Mouse (Mus musculus) megakaryocyte, adult 5-6 weeks (primary cell): ENCODE measurements around the gene Sap30. TPM values are rescaled to one million over a fixed set of nuclear protein-coding genes. Genes with fewer than 3 reads are reported as not detected.
"Not testable (repeated sequence)": the region's sequence is repeated elsewhere in the genome, so short reads cannot be mapped to it uniquely, and the experiment has no call there.

ENCODE experiments used
- ATAC-seq: 2 replicates; pipeline ENCODE4 v1.8.0; 2016; ENCODE audit warnings: mild to moderate bottlenecking, inconsistent platforms; ENCODE audit not compliant: poor library complexity, severe bottlenecking
- total RNA-seq, 2 experiments: library from RNA; stranded (forward) in 1 of 2; stranded (reverse) in 1 of 2; fragments of 153-499, 151-499 nt in 1 of 2; fragments of 221-1000, 200-1000 nt in 1 of 2; gene quantifications; 2 replicates each; pipeline versions ENCODE4 v1.2.3 to v1.2.4; 2015 to 2017

Sap30 gene
- total RNA-seq (2015), result 85.2 and 101 TPM in 2 replicates
- total RNA-seq (2017), result 144 and 145 TPM in 2 replicates

DNA sequence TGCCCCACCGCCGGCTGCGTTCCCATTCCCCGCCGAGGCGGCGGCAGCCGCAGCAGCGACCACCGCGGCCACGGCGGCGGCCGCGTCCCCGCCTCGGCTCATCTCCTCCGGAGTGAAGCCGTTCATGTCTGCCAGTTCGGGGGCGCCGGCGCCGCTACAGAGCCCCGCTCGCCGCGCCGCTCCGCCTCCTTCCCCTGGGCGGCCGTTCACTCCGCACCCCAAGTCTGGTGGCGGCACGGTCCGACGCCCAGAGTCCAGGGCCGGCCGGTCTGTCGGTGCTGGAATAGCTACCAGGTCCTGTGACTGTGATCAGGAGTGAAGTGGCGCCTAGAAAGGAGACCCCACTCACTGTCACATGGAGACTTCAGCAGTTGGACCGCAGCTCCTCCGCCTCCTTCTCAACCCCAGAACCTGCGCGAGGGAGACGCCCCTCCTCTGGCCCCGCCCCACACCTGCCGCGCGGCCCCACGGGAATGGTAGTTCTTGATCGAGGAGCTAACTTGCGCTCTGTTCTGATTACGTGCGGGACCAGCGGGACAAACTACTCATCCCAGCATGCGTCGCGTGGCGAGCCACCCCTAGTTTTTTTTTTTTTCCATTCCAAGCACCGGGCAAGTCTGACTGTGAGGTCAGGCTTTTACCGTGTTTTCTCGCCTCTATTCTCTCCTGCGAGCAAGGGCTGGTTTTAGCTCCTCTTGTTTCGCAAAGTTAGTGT lies at the start of gene Sap30:
Gene Sap30, minus strand, starts transcription at position 420 of the 715 bp plus-strand sequence.
- peak; percentile 92 for ATAC-seq

DNA sequence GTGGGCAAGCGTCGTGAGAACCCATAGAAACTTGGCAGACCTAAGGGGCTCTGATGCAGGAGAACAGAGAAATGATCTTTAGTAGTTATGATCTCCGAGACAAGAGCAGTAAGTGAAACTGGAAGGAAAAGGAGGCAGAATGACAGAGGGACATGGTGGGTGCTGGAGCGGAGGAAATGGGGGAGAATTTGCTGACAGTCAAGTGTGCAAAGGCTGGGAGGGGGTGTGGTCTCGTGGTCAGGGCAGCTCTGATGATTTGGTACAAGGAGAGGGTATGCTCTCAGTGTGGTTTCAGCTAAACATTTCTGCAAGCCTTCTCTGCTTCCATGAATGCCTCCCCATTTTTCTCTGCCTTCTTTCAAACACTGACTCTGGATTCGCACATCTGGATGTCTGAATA lies 48.5 kb upstream of the Sap30 start:
- ATAC-seq, result no peak

DNA sequence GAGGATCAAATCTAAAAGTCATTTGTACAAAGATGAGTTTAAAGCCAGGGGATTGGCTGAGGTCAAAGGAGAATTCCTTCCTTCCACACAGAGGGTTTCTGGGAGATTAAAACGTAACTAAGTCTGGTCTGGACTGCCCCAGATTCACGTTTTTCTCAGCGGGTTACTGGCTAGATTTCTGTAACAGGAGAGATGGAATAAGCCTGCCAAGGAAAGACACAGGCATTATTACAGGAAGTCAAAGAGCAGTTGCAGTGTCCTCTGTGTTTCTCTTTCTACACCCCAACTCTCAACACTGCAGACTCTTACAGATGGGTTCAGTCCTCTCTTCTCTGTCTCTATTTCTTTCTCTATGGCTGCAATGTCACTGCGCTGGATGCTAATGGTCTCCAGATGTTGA lies 46.8 kb upstream of the Sap30 start:
- ATAC-seq, result no peak

DNA sequence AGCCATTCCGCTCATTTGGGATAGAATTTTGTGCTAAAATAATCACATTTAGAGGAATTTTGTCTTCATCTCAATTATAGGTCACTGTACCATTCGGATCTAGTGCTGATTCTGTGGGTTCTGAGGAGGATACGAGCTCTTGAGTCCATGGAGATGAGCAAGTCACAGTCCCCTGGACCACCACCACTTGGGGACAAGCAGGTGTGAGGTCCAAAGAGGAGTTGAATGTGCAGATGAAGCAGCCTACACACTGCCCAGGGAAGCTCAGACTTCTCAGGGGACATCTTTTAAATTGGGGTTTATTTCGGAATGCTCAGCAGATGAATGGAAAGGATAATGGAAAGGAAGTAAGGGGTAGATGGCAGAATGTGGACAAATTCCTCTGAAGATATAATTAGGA lies 45.4 kb upstream of the Sap30 start:
- no peak for ATAC-seq

DNA sequence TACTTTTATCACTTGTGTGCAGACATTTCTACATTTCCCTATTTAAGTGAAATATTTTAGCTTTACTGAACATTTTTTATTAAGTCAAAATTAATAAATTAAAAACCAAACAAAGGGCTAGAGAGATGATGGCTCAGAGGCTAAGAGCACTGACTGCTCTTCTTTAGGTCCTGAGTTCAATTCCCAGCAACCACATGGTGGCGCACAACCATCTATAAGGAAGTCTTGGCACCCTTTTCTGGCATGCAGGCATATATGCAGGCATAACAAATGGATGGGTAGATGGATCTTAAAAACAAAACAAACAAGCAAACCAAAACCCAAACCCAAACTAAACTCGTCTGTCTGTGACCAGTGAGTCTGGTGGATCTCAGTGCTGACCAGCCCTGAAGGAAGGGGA lies 44.6 kb upstream of the Sap30 start:
- no peak for ATAC-seq

DNA sequence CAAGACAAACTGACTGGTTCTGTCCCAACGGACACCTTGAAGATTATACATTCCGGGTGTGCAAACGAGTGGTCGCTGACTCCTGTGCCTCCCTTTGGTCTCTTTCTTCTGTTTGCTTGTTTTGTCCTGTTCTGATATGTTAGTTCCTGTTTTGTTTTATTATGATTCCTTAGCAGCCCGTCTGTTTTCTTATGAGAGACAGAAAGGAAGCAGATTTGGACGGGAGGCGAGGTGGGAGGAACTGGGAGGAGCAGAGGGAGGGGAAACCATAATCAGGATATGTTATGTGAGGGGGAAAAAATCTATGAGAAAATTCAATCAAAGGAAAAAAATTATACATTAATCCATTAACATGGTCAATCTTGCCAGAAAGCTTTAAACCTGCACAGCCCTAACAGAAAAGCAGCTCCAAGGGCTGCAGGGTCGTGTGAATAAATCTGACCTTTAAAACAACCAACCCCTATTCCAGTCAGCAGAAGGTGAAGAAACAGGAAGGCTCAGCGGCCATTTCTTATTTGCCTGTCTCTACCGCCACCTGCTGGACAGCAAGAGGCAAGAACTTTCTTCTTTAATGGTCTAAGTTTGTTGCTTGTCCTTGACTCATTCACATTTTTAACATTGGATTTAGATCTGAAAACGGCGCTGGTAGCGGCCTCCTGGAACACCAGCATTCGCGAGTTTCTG lies 43.1 kb upstream of the Sap30 start:
- peak; percentile 92 for ATAC-seq

DNA sequence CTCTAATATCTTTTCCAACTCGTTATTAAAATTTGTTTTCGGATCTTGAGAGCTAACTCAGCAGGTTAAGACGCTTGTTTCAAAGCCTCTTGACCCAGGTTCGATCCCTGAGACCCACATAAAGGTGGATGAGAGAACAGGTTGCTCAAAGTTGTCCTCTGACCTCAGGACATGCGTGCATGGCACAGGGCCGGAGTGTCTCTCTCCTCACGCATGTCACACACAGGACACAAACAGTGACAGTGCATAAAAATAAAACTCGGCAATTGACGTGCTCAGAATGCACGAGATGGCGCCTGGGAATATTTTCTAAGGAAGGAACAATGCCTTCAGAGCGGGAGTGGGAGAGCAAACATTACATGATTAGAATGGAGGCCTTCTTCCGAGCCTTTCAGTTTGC lies 42.6 kb upstream of the Sap30 start:
- ATAC-seq, result no peak

DNA sequence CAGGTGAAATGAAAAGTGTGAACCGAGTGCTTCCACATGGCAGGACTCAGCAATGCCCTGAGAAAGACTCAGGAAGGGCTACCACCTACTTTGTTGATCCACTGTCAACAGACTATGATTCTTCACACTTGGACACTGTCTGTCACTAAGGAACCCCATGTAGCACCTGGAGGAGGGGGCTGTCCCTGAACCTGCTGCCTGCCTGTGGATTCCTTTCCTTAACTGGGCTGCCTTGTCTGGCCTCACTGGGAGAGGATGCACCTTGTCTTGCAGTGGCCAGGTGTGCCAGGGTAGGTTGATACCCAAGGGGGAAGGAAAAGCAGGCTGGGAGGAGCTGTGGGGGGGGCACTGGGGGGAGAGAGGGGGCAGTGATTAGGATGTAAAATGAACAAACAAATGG lies 40.4 kb upstream of the Sap30 start:
- no peak for ATAC-seq

DNA sequence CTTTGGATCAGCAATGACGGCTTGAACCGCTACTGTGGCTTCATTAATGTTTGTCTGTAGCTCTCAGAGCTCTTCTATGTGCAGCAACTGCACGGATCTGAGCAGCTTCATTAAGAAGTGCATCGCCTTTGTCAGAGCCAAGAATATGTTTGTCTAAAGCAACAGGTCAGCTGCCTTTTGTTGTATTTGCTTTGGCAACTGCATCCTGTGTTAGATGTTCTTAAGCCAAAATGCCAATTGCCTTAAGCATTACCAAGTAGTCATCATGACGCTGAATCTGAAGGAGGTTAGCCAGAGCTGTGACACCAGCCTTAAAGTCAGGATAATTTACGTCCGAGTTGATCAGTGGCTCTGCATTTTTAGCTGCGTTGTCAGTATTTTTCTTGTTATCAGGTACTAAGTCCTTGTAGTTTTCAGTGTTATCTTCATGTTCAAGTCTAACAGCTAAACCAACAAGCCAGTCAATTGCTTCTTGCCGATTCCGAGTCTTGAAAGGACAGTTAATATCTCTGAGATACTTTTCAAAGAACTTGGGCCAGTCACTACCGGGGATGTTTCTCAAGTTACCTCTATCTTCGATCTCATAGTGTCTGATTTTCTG lies 32.6 kb upstream of the Sap30 start:
- ATAC-seq, result no peak

DNA sequence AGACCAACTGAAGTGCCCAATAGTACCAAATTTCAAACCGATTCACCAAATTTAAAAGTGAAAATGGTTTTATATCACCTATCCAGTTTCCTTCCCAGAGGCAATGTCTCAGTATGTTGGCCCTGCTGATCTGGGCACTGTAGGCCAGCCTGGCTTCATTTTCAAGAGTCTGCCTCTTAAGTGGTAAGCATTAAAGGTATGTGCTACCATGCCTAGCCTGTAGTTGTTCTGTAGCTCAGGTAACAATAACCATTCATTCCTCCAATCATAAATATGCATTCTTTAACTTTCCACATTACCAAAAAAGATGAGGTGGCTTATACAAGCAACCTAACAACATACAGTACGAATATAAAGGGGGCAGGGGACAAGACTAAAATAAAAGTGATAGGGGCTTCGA lies 30.1 kb upstream of the Sap30 start:
- 0 out of 2 replicates have a peak, but pooled peaks have one; percentile 13 for ATAC-seq

DNA sequence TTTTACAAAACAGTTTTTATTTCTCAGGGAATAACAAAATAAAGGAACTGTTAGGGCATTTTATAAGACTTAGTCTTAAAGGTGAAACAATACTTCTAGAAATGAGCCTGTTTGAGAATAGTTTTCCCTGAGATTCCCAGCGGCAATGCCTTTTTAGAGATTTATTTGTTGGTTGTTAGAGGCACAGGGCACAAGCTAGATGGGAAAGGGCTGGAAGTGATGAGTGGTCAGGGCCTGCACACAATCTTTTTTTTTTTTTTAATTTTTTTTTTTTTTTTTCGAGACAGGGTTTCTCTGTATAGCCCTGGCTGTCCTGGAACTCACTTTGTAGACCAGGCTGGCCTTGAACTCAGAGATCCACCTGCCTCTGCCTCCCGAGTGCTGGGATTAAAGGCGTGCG lies 29.0 kb upstream of the Sap30 start:
- ATAC-seq, result not testable (repeated sequence)

DNA sequence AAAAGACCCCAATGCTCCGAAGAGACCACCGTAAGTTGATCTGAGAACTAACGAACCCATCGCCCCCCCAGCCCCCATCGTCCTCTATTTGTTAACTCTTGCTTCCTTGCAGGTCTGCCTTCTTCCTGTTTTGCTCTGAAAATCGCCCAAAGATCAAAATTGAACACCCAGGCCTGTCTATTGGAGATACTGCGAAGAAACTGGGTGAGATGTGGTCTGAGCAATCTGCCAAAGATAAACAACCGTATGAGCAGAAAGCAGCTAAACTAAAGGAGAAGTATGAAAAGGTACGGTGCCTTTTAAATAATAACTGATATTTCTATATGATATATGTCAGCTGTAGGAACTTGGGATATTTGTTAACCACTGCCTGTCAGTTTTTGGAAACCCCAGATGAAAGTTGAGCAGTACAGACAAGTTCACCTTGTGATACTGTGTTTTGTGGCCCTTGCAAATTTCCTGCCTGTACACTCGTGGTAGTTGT lies 25.6 kb upstream of the Sap30 start:
- not testable (repeated sequence) for ATAC-seq

DNA sequence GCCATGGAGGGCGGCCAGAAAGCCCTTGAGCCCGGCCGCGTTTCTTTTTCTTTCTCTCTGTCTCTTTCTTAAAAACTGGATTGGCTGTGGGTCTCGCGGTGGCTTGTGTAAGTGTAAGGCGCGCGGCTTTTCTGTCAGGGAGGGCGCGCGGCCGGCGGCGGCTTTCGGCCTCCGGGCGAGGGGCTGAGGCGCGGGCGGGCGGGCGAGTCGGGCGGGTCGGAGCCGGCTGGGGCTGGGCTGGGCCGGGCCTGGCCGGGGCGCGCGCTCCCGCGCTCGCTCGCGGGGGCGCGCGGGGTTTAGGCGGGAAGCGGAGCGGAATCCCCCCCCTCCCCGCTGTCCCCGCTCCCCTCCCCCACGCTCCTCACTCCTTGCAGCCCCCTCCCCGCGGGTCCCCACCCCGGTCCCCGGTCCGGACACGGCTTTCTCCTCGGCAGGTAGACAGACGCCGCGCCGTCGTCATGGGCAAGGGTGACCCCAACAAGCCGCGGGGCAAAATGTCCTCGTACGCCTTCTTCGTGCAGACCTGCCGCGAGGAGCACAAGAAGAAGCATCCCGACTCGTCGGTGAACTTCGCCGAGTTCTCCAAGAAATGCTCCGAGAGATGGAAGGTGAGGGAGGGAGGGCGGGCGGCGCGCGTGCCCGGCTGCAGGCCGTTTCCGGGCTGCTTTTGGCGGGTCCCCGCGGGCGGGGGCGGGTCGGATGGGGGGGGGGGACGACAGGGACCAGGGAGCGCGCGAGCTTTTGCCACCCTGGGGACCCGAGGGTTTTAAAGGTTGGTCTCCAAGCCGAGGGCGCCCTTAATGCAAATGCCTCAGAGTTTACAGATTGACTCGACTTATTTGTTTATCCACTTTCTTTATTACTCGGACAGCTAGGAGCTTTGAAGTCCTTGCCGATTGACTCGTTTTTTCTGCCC lies 24.7 kb upstream of the Sap30 start:
- peak; percentile 8 for ATAC-seq

DNA sequence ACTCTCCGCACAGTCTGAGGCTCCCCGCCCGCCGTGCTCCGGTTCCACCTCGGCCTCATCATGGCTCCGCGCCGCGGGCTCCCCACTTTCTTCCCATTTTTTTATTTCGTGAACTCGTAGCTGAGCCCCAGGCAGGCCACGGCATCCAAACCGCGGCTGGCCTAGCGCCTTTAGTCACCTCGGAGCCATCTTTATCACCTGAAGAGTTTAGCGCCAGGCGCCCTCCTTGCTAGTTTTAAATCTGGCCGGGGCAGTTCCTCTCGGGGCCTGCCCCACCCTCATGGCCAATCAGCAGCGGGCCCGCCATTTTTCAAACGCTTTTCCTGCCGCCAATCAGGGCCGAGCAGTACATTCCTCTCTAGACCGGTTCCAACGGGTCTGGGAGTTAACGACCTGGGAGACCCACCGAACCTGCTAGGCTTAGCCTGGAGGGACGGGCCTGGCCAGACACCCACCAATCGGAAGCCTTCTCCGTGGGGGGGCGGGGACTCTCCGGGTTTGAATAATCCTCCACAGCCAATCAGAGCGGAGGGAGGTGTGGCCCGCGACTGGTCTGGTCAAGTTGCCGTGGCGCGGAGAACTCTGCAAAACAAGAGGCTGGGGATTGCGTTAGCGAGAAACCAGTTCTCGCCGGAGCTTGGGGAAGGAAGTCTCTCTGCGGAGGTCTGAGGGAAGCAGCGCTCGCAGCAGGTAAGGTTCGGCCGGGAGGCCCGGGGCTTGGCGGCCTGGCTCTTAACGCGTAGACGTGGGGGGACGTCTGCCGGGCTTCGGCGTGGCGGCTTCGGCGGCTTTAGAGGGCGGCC lies 23.9 kb upstream of the Sap30 start, which contains the start of gene Hmgb2:
Gene Hmgb2, plus strand, starts transcription at position 592 of the 803 bp plus-strand sequence.
- ATAC-seq, result peak; percentile 90

DNA sequence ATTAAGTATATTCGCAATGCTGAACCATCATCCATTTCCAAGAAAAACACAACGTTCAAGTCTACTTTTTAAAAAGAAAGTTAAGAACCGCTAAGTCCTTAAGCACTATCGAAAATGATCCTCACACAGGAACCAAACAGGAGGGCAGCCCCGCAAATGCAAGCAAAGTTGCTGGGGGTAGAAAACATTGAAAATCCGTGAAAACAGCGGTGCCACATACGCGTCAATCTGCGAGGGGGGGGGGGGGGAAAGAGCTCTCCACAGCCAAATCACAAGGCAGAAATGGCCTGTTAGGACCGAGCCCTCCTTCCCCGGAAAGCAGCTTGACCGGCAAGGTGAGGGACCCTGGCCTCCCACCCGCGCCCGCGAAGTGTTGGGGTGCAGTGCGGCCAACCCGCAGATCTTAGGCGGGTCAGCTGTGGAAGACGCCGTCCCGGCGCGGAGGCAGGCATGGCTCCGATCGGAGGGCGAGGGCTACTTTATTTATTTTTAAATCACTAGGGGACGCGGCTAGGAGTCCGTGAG lies 23.2 kb upstream of the Sap30 start:
- ATAC-seq, result peak; percentile 11

DNA sequence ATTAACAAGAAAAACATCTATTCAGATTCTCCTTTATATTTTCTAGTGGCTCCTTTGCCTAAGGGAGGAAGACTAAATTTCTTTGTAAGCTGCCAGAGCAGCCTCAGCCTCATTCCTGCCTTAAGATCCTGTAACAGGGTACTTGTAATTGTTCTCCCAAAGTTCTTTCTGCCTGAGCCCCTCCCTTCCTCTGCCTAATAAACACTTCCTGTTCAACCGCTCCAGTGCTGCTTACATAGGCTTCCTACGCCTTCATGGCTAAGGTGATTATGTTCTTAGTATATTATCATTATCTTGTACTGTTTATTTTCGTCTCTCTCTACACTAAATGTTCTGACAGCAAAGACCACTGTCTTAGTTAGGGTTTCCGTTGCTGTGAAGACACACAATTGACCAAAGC lies 21.0 kb upstream of the Sap30 start:
- no peak for ATAC-seq

DNA sequence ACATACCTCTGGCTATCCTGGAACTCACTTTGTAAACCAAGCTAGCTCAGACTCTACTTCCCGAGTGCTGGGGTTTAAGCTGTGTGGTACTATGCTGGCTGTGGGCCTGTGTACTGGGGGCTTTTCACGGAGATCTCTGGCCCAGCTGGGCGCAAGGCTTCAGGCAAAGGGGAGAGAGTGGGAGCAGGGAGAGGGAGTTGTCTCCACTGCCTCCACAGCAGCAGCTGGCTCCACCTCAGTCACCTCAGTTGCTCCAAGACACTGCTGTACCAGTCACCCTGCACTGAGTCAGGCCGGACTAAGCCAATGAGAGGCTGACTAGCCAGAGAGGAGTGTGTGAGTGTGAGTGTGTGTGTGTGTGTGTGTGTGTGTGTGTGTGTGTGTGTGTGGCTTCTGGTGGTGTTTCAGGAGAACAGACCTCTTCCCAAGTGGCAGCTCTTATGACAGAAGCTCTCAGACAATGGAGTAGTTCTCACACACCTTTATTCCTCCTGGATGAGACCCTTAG lies 19.9 kb upstream of the Sap30 start:
- ATAC-seq, result no peak

DNA sequence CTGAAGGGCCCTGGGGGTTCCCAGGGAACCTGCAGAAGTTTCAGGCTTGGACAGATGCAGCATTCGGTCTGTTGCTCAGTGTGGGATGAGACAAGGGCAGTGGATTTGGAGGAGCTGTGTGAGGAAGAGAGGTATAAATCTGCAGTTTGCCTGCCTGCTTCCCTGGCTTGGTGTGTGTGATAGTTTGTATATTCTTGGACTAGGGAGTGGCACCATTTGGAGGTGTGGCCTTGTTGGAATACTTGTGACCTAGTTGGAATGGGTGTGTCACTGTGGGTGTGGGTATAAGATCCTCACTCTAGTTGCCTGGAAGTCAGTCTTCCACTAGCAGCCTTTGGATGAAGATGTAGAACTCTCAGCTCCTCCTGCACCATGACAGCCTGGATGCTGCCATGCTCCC lies 17.8 kb upstream of the Sap30 start:
- ATAC-seq, result not testable (repeated sequence)

DNA sequence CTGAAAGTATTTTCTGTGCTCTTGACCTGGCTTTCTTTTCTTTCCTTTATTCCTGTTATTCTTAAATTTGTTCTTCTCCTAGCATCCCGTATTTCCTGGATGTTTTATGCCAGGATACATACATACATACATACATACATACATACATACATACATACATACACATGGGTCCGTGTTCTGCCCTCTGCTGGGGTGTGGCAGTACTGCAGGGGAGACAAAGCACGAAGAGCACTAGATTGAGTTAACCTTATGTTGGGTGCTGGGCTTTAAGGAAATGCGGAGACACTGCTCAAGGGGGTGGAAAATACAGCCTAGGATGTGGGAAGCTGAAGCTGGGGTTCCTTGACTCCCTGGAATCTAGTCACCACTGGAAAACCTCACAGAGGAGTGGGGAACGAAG lies 16.0 kb upstream of the Sap30 start:
- ATAC-seq, result peak; percentile 92
